Mouse (Mus musculus) adrenal gland, adult 10 weeks (tissue): Measurements from ENCODE around the gene Gm2916. TPM values are rescaled to one million over a fixed set of nuclear protein-coding genes. Genes with fewer than 3 reads are reported as not detected.

Experiments used
- polyA plus RNA-seq: library from polyadenylated mRNA; stranded (reverse); fragments of 350-450 nt; fragmentation: Illumina TruSeq; extraction: RNeasy Lipid Tissue Mini Kit (QIAGEN cat#74804); gene quantifications from one replicate; pipeline ENCODE4 v1.2.3, GENCODE M21; 2014; ENCODE audit warnings: low read depth, low replicate concordance

The Gm2916 gene
- not detected for polyA plus RNA-seq

DNA sequence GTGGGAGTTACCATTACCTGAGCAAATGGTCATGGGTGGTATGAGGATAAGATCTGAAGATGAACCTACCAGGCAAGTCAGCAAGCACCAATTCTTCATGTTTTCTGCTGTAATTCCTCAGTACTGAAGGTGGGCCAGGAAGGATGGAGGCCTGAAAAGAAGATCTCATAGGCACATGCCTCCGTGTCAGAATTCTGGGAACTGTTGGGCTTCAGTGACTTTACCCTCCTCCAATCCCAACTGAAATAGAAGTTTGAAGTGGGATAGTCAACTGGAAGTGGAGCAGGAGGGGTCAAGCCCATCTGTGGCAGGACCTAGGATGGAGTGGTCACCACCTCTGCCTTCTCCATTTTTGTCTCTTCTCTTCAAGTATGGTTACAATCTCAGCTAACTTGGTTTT, at the start of gene Gm2916:
TSS of gene Gm2916 (plus strand) at position 301 of the 400 bp plus-strand sequence.

DNA sequence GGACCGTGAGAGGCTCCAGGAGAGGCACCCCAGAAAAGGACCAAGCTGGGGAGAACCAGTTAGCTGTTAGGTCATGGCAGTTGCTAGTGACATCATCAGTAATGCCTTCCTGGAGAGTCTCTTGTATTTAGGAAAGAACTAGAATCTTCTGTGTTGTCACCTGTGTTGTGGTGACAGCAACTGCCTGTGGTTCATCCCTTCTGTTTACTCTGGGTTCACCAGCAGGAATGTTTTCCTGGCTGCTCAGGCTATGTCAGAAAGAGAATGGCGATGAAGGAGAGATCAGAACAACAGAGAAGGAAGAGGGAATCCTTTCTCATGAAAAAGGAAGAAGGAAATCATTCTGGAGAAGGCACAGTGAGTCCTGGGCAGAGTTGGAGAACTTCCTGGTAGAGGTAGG, 38.0 kb upstream of the Gm2916 start, which contains the start of gene Gm3033:
TSS of gene Gm3033 (plus strand) at position 301 of the 400 bp plus-strand sequence.

GRCm38 (mm10) chr14:3931456-3931855, 47.5 kb downstream of the Gm2916 start, which contains the start of gene Gm3029:
Gene Gm3029, plus strand, starts transcription at chr14:3931756.

DNA sequence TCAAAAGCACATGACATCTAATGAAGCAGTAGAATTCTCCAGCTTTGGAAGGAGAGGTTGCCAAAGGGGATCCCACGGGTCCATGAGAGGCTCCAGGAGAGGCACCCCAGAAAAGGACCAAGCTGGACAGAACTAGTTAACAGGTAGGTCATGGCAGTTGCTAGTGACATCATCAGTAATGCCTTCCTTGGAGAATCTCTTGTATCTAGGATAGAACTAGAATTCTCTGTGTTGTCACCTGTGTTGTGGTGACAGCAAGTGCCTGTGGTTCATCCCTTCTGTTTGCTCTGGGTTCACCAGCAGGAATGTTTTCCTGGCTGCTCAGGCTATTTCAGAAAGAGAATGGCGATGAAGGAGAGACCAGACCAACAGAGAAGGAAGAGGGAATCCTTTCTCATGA, 79.3 kb downstream of the Gm2916 start, which contains the start of gene Gm3095:
TSS of gene Gm3095 (plus strand) at position 301 of the 400 bp plus-strand sequence.

Other genes starting within 250 kb of the Gm2916 start
- not detected for gene Gm3012, start 249.7 kb upstream of the Gm2916 start, polyA plus RNA-seq
- gene Gm3020, start 232.1 kb upstream of the Gm2916 start, polyA plus RNA-seq, result not detected
- gene Gm3043, start 195.4 kb upstream of the Gm2916 start, polyA plus RNA-seq, result not detected
- gene Gm3002, start 74.1 kb upstream of the Gm2916 start, polyA plus RNA-seq, result not detected
- gene Gm3033, start 37.9 kb upstream of the Gm2916 start, polyA plus RNA-seq, result not detected
- gene Gm3029, start 47.6 kb downstream of the Gm2916 start, polyA plus RNA-seq, result not detected
- not detected for gene Gm3095, start 79.4 kb downstream of the Gm2916 start, polyA plus RNA-seq
- not detected for gene Gm3099, start 114.2 kb downstream of the Gm2916 start, polyA plus RNA-seq
- gene Gm5796, start 139.8 kb downstream of the Gm2916 start, polyA plus RNA-seq, result not detected
- not detected for gene Gm3115, start 199.9 kb downstream of the Gm2916 start, polyA plus RNA-seq
- not detected for gene Gm8108, start 226.4 kb downstream of the Gm2916 start, polyA plus RNA-seq